Mouse (Mus musculus) frontal cortex, postnatal 10 days (tissue): ENCODE data around the gene Atf1.

Experiments
- DNase-seq, 2 experiments: peaks; one replicate each; pipeline ENCODE4 v3.0.0; 2022; ENCODE audit warnings: low spot score in 2 of 2, mixed read lengths in 1 of 2

Gene Atf1

DNA sequence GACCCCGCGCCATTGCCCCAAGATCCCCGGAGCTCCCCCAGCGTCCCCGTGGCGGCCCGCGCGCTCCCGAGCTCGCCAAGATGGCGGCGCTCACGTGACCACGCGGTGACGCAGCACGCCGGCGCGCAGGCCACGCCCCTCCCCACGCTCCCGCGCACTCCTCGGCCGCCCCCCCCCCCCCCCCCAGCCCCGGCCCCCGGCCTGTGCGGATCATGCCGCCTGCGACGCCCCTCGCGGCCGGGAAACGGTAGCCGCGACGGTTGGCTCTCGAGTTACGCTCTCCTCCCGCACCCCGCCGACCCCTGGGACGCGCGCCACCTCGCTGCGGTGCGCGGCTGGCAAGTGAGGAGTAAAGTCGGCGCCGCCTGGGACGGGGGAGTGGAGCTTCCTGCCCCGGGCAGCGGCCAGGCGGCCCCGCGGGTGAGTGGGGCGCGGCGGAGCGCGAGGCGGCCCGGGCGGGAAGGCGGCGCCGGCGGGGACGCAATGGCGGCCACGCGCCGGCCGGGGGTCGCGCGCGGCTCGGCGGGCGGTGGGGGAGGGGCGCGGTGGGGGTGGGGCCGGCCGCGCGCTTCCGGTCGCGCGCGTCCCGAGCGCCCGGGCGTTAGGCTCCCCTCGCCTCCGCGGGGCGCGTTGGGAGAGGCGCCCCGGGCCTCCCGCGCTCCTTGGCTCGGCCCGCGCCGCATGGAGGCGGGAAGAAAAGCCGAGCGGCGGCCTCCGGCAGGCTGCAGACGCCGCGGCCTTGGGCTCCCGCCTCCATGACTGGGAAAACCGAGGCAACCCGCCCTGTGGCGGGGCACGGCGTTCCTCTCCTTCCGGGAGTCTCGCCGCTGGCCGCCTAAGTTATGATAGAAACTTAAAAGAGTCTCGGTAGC lies at the start of gene Atf1:
TSS of gene Atf1 (plus strand) at position 157 of the 872 bp plus-strand sequence.
- DNase-seq, result peak; percentile 76 to 91

DNA sequence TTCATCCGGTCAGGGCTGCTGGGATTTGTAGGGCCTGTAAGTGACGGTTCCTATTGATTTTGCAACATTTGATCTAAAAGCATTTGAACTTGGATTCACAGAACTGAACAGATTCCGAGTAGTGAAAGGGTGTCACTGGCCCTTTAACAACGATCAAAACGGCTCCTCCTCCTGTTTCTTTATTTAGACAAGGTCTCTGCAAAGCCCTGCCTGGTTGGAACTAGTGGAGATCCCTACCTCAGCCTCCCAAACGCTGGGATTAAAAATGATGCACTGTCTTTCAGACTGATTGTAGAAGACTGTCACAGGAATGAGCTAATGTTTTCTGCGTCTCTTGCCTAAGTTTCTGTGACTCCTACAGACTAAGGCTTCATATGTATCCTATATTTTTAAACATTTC lies 49.1 kb upstream of the Atf1 start:
- no peak for DNase-seq

- DNase-seq, result no peak
These were observed 47.9 kb upstream of the Atf1 start for GRCm38 (mm10) chr15:100179685-100180084.

- no peak for DNase-seq
These were observed 47.4 kb upstream of the Atf1 start for GRCm38 (mm10) chr15:100180221-100180620.

GRCm38 (mm10) chr15:100181841-100182240 lies 45.8 kb upstream of the Atf1 start:
- no peak for DNase-seq

DNA sequence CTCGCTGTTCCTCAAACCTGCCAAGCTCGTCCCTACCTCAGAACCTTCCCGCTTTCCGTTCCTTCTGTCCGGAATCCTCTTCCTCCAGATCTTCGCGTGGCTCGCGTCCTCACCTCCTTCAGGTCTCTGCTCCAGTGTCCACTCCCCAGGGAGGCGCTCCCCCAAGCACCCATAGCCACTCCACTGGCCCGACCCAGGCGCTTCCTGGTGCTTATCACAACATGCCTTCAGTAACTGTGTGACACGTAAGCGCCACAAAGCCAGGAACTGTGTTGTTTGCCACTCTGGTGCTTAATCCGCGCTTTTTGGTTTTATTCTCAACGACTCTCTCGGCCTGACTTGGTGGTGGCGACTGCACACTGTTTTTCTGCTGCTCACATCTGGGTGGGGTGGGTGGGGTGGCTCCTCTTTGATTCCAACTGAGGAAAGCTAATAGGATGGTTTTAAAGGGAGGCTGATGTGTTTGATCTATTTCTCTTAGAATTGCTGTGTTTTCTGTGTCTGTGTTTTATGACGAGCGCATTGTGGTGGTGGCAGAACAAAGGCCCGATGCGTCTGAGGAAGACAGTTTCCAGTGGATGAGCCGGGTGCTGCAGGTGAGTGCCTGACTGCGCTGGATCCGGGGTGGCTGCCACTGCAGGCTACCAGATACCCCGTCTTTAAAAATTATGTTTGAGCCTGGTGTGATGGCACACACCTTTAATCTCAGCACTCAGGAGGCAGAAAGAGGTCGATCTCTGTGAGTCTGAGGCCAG lies 44.9 kb upstream of the Atf1 start:
- DNase-seq, result no peak

DNA sequence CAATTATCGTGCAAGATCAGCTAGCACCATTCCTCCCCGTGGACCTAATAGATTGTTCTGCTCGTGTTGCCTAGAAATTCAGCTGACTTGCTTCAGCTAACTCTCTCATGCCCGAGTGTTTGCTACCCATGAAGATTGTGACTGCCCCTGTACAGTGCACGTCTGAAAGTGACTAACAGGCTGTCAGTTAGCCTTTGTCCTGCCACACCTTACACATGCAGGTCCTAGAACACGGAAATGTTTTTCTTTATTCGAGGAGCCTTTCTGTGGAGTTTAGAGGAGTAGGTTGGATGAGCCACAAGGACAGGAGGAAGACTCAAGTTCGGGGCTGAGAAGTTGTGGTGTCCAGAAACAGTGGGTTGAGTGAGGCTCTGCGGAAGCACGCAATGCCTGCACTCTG lies 44.1 kb upstream of the Atf1 start:
- DNase-seq, result no peak

GRCm38 (mm10) chr15:100184821-100185496 lies 42.7 kb upstream of the Atf1 start:
- DNase-seq, result no peak

- DNase-seq, result no peak
These were observed 41.4 kb upstream of the Atf1 start for GRCm38 (mm10) chr15:100186234-100186633.

DNA sequence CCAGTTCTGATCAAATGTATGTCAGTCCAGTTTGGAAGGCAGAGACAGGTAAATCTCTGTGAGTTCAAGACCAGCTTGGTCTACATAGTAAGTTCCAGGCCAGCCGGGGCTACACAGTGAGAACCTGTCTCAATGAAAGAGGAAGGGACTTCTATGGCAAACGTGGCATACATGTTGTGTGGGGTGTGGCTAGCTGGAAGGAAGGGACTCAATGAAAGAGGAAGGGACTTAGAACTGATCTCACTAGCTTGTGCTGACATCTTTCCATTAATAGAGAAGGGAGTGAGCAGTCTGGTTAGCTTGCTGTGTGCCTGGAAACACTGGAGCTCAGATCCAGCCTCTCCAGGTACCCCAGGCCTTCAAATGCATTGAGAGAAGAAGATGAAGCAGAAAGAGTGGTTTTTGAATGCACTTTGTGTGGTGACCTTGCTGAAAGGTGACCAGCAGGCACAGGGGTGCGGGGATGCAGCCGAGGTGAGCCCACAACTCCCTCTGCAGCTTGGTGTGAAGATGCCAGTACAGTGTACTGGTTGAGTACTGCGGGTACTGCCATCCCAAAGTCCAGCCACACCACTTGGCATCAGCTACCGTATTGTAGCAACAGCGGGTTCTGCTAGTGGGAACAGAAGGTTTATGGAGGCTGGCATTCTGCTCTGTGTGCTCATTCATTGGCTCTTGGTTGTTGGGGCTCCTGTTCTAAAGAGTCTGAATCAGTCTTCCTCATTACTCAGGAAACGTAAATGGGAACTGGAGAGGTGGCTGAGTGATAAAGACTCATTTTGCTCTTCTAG lies 40.5 kb upstream of the Atf1 start:
- no peak for DNase-seq

DNA sequence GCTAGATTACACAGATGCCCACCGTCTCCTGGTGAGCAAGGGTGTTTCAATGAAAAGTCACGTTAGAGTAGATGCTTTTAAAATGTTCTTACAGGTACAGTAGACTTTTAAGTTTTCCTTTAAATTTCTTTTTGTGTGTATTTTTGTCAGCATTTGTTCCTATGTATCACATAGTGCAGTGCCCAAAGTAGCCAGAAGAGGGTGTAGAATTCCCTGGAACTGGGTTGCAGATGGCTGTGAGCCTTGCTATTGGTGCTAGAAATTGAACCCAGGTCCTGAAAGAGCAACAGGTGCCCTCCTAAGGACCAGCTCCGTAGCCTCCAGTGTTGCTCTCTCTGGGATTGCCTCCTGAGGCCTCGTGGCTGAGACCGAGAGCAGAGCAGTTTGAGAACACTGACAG lies 39.1 kb upstream of the Atf1 start:
- DNase-seq, result no peak

- no peak for DNase-seq
These were observed 38.6 kb upstream of the Atf1 start for GRCm38 (mm10) chr15:100188962-100189404.

- no peak for DNase-seq
These were observed 37.5 kb upstream of the Atf1 start for GRCm38 (mm10) chr15:100190083-100190482.

GRCm38 (mm10) chr15:100198983-100199745 lies 28.5 kb upstream of the Atf1 start:
- no peak for DNase-seq

- no peak for DNase-seq
These were observed 27.8 kb upstream of the Atf1 start for GRCm38 (mm10) chr15:100199790-100200189.

DNA sequence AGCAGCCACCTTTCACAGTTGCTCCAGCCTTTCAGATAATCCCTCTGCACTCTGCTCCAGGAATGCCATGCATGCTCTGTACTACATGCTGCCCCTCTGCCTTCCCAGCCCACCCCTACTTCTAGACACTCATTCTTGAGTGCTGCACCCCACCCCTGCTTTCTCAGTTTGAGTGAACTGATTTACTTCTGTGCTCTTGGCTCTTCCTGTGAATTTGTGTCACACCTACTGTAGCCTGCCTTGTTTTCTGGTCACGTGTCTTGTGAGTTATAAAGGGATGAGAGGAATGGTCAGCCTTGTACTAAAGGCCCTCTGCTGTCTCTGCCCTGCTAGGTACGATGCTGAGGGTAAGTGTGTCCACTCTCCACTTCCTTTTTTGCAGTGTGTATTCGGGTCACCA lies 25.8 kb upstream of the Atf1 start:
- DNase-seq, result no peak

DNA sequence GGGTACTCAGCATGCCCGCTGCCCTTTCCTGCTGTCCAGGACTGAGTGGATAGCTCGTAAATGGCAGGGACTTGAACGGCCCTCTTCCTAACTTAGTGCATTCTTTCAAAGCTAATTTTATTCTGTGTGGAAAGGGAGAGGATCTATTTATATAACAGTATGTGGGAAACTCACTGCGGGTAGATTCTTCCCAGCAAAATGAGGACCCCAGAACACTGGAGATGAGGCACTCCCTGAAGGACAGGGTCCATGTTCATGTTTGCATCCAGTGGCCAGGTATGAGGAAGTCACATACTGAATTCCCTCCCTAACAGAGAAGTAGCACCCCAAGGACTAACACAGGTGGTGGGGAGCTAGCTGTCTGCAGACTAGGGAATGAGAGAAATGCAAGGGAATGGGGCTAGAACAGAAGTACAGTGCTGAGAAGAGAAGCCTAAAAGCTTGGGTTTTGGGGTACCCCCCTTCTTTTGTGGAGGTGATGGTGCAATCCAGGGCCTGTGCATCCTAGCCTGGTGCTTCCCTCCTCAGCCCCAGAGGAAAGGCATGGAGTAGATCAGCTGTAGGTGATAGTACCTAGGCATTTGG lies 25.1 kb upstream of the Atf1 start:
- no peak for DNase-seq

DNA sequence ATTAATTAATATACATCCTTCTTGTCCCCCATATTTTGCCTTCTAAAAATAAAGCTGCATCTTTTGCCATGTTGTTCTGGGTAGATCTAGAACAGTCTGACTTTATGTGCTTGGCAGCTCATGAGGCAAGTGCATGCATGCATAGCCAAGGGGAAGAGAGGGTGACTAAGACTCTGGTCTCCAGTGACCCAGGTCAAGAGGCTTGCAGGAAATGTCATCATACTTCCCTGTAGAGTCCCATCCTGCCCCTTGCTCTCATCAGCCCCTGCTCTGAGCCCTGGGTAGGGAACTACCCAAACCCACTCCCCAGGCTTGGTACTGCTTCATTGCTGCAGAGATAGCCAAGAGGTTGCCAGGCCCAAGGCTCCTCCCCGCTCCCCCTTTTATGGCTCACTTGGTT lies 23.0 kb upstream of the Atf1 start:
- no peak for DNase-seq

DNA sequence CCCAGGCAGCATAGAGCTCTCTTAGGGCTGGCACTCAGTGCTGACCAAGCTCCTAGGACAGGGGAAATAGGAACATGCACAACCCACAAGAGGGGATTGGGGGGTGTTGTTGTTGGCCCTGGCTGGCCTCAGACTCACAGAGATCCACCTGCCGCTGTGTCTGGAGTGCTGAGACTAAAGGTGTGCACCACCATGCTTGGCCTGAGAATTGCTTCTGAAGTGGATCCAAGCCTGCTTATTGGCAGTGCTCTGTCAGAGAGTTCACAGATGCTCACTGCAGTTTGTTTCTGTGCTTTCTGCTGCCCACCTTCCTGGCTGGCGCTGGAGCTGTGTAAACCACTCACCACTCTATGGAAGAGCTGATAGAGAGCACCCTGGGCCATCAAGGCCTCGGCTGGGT lies 17.6 kb upstream of the Atf1 start:
- DNase-seq, result no peak

GRCm38 (mm10) chr15:100213339-100213738 lies 14.3 kb upstream of the Atf1 start:
- DNase-seq, result no peak
